Mouse (Mus musculus): ENCODE data around the gene Ptprq. TPM values are rescaled to one million over a fixed set of nuclear protein-coding genes. Genes with fewer than 3 reads are reported as not detected.

Gene Ptprq
- polyA plus RNA-seq, 2 experiments = 0.02 to 0.03 TPM

DNA sequence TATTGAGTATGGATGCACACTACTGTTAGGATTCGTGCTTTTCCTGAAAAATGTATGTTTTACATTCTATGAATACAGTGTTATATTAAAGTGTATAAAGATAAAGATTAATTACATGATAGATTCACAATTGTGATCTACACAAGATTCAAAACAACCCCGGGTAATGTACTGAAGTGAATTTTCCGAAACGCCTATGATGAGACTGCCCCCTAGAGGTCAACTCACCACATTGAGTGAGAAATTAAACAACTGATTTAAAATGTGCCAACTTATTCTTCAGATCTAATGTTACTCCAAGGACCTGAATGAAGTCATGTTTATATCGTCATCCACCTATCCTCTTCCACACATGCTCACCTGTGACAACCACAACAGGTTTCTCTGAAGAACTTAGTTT lies 27.7 kb upstream of the Ptprq start:
- no peaks in the 10 kb centered on the region for H3K4me1 ChIP-seq (replicated peaks; ENCODE audit: control insufficient read depth in 2 of 2, insufficient read depth in 2 of 2, low read length in 1 of 2)
- no peaks in the 10 kb centered on the region for H3K36me3 ChIP-seq (replicated peaks; ENCODE audit: control insufficient read depth, insufficient read depth, low read depth)
- TF ChIP-seq CTCF (IDR thresholded peaks at IDR 0.05; ENCODE audit: low read depth) (peak; percentile 36; the same call in 1 of the 2 replicates), EP300 (IDR thresholded peaks at IDR 0.05; ENCODE audit: low read depth) (no peak)
- no peaks in the 10 kb centered on the region for H3K9me3 ChIP-seq (ENCODE audit: control insufficient read depth, low read length)
- no peak overlapping the region for H3K27ac ChIP-seq
- no peak overlapping the region for H3K4me3 ChIP-seq (ENCODE audit: insufficient read depth in 1 of 2, low read depth in 2 of 2, low read length in 2 of 2)
- H3K9ac ChIP-seq (replicated peaks) = no peak overlapping the region
- ATAC-seq (ENCODE audit: insufficient read depth) (no peak), DNase-seq (ENCODE audit: low read depth in 3 of 3, low spot score in 3 of 3) (no peak)
- no peak overlapping the region for H3K4me2 ChIP-seq (ENCODE audit: low read depth)
- H3K27me3 ChIP-seq (ENCODE audit: control insufficient read depth, insufficient read depth, low read length) = no peaks in the 10 kb centered on the region
- WGBS (ENCODE audit: insufficient replicate concordance) = 11% methylated on average over 5 of the region's 5 CpGs

DNA sequence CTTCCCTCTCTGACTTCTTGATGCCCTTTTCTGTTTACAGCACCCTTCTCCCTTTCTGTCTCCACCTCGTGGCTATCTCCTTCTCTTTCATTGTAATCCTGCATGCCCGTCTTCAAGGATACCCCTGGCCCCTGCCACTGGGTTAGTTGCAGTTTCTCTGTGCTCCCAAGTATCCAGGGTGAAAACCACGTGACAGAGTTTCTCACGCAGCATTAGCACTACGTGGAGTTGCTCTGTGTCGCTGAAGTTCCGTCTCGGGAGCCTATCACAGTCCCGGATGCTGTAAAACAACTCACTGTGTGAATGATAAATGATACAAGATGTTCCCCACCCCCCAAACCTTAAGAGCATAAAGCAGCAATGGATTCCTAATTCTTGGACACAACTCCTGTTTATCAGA lies 26.9 kb upstream of the Ptprq start:
- ATAC-seq (ENCODE audit: insufficient read depth) (no peak), DNase-seq (ENCODE audit: low read depth in 3 of 3, low spot score in 3 of 3) (no peak)
- Histone ChIP-seq H3K4me3 (ENCODE audit: insufficient read depth in 1 of 2, low read depth in 2 of 2, low read length in 2 of 2) (no peak overlapping the region), H3K4me1 (replicated peaks; ENCODE audit: control insufficient read depth in 2 of 2, insufficient read depth in 2 of 2, low read length in 1 of 2) (no peaks in the 10 kb centered on the region), H3K27ac (no peak overlapping the region), H3K9ac (replicated peaks) (no peak overlapping the region), H3K27me3 (ENCODE audit: control insufficient read depth, insufficient read depth, low read length) (no peaks in the 10 kb centered on the region), H3K9me3 (ENCODE audit: control insufficient read depth, low read length) (no peaks in the 10 kb centered on the region), H3K36me3 (replicated peaks; ENCODE audit: control insufficient read depth, insufficient read depth, low read depth) (no peaks in the 10 kb centered on the region), H3K4me2 (ENCODE audit: low read depth) (no peak overlapping the region)
- TF ChIP-seq EP300 (IDR thresholded peaks at IDR 0.05; ENCODE audit: low read depth) (no peak), CTCF (IDR thresholded peaks at IDR 0.05; ENCODE audit: low read depth) (no peak)
- WGBS (ENCODE audit: insufficient replicate concordance) = 25% methylated on average over 9 of the region's 9 CpGs

DNA sequence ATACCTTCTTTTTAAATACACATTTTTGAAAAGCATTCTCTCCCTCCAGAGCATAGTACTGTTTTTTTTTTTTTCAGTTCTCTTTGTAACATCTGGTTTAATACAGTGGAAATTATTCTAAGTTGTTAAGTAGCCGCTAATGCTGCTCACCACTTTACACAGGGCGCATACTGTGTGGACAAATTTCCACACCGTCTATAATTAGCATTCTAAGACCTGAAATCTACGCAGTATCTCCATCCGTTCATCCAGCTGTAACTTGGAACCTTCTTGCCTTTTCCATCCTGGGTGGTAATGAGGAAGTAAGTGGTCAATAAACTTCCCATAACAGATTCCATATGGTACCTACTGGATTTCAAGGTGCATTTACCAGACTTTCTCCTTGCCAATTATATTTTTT lies 20.0 kb upstream of the Ptprq start:
- ATAC-seq (ENCODE audit: insufficient read depth) (no peak), DNase-seq (ENCODE audit: low read depth in 3 of 3, low spot score in 3 of 3) (no peak)
- WGBS (ENCODE audit: insufficient replicate concordance) = 66% methylated on average over 5 of the region's 5 CpGs
- H3K27ac ChIP-seq = no peak overlapping the region
- H3K9me3 ChIP-seq (ENCODE audit: control insufficient read depth, low read length) = no peaks in the 10 kb centered on the region
- H3K4me3 ChIP-seq (ENCODE audit: insufficient read depth in 1 of 2, low read depth in 2 of 2, low read length in 2 of 2) = no peak overlapping the region
- no peaks in the 10 kb centered on the region for H3K4me1 ChIP-seq (replicated peaks; ENCODE audit: control insufficient read depth in 2 of 2, insufficient read depth in 2 of 2, low read length in 1 of 2)
- no peak overlapping the region for H3K9ac ChIP-seq (replicated peaks)
- H3K27me3 ChIP-seq (ENCODE audit: control insufficient read depth, insufficient read depth, low read length) = no peaks in the 10 kb centered on the region
- no peak overlapping the region for H3K4me2 ChIP-seq (ENCODE audit: low read depth)
- H3K36me3 ChIP-seq (replicated peaks; ENCODE audit: control insufficient read depth, insufficient read depth, low read depth) = no peaks in the 10 kb centered on the region
- TF ChIP-seq CTCF (IDR thresholded peaks at IDR 0.05; ENCODE audit: low read depth) (no peak), EP300 (IDR thresholded peaks at IDR 0.05; ENCODE audit: low read depth) (no peak)

DNA sequence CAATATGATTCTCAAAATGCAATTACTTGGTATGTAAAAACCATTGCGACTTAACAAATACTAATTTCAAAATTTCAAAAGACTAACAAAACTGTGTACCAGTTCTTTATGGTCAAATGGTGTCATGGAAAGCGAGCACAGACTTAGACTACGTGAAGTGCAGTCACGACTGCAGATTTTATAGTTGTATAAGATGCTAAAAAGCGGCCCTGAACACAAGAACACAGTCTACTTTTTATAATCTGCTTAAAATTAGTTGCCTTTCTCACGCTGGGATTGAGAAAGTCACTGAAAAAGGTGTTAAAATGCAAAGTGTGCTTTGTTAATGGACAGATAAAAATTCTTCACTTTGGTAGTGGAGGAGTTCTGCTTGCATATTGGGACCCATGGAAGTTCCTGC lies 17.9 kb upstream of the Ptprq start:
- no peak overlapping the region for H3K9ac ChIP-seq (replicated peaks)
- no peak overlapping the region for H3K27ac ChIP-seq
- WGBS (ENCODE audit: insufficient replicate concordance) = 53% methylated on average over 6 of the region's 6 CpGs
- DNase-seq (ENCODE audit: low read depth in 3 of 3, low spot score in 3 of 3) (no peak), ATAC-seq (ENCODE audit: insufficient read depth) (no peak)
- no peak overlapping the region for H3K4me2 ChIP-seq (ENCODE audit: low read depth)
- no peak overlapping the region for H3K4me3 ChIP-seq (ENCODE audit: insufficient read depth in 1 of 2, low read depth in 2 of 2, low read length in 2 of 2)
- no peaks in the 10 kb centered on the region for H3K27me3 ChIP-seq (ENCODE audit: control insufficient read depth, insufficient read depth, low read length)
- H3K4me1 ChIP-seq (replicated peaks; ENCODE audit: control insufficient read depth in 2 of 2, insufficient read depth in 2 of 2, low read length in 1 of 2) = no peaks in the 10 kb centered on the region
- TF ChIP-seq CTCF (IDR thresholded peaks at IDR 0.05; ENCODE audit: low read depth) (no peak), EP300 (IDR thresholded peaks at IDR 0.05; ENCODE audit: low read depth) (no peak)
- no peaks in the 10 kb centered on the region for H3K36me3 ChIP-seq (replicated peaks; ENCODE audit: control insufficient read depth, insufficient read depth, low read depth)
- no peaks in the 10 kb centered on the region for H3K9me3 ChIP-seq (ENCODE audit: control insufficient read depth, low read length)

DNA sequence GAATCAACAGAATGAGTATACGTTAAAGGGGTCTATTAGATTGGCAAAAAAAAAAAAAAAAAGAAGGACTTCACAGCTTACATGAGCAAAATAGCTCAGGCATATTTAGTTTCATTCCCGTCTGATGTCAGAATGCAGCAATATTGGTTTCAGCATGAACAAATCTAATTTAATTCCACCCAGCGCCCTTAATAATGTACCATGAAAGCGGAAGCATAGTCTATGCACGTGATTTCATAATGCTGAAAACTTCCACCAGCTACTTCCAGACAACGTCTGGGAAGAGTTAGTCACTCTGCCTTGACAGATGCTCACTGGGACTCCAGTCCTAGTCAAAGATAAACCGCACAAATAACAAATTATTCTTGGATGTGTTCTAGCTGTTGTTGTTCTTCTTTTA lies 15.6 kb upstream of the Ptprq start:
- H3K27me3 ChIP-seq (ENCODE audit: control insufficient read depth, insufficient read depth, low read length) = no peaks in the 10 kb centered on the region
- no peaks in the 10 kb centered on the region for H3K9me3 ChIP-seq (ENCODE audit: control insufficient read depth, low read length)
- H3K4me1 ChIP-seq (replicated peaks; ENCODE audit: control insufficient read depth in 2 of 2, insufficient read depth in 2 of 2, low read length in 1 of 2) = no peaks in the 10 kb centered on the region
- no peaks in the 10 kb centered on the region for H3K36me3 ChIP-seq (replicated peaks; ENCODE audit: control insufficient read depth, insufficient read depth, low read depth)
- TF ChIP-seq EP300 (IDR thresholded peaks at IDR 0.05; ENCODE audit: low read depth) (no peak), CTCF (IDR thresholded peaks at IDR 0.05; ENCODE audit: low read depth) (no peak)
- DNase-seq (ENCODE audit: low read depth in 3 of 3, low spot score in 3 of 3) (no peak), ATAC-seq (ENCODE audit: insufficient read depth) (no peak)
- WGBS (ENCODE audit: insufficient replicate concordance) = 65% methylated on average over 7 of the region's 7 CpGs
- no peak overlapping the region for H3K9ac ChIP-seq (replicated peaks)
- no peak overlapping the region for H3K4me3 ChIP-seq (ENCODE audit: insufficient read depth in 1 of 2, low read depth in 2 of 2, low read length in 2 of 2)
- H3K27ac ChIP-seq = no peak overlapping the region
- no peak overlapping the region for H3K4me2 ChIP-seq (ENCODE audit: low read depth)

DNA sequence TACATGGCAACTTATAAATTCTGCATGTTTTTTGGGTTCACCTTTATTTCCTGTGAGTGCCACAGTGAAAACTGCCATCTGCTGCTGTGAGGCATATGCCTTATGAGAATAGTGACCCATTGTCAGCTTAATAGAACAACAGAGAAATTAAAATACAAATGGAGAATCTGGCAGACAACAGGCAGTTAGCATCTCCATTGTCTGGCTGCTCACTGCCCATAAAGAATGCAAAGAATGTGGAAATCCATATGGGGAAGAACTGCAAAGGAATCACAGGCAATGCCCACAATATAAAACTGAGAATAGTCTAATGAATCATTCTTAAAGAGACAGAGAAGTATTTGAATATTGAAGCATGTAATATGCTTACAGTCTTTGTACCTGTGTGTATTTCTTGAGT lies 14.5 kb upstream of the Ptprq start:
- Histone ChIP-seq H3K36me3 (replicated peaks; ENCODE audit: control insufficient read depth, insufficient read depth, low read depth) (no peaks in the 10 kb centered on the region), H3K9ac (replicated peaks) (no peak overlapping the region), H3K4me1 (replicated peaks; ENCODE audit: control insufficient read depth in 2 of 2, insufficient read depth in 2 of 2, low read length in 1 of 2) (no peaks in the 10 kb centered on the region), H3K27me3 (ENCODE audit: control insufficient read depth, insufficient read depth, low read length) (no peaks in the 10 kb centered on the region), H3K9me3 (ENCODE audit: control insufficient read depth, low read length) (no peaks in the 10 kb centered on the region), H3K4me3 (ENCODE audit: insufficient read depth in 1 of 2, low read depth in 2 of 2, low read length in 2 of 2) (no peak overlapping the region), H3K4me2 (ENCODE audit: low read depth) (no peak overlapping the region), H3K27ac (no peak overlapping the region)
- no peak for DNase-seq (ENCODE audit: low read depth in 3 of 3, low spot score in 3 of 3)
- no peak for ATAC-seq (ENCODE audit: insufficient read depth)
- TF ChIP-seq EP300 (IDR thresholded peaks at IDR 0.05; ENCODE audit: low read depth) (no peak), CTCF (IDR thresholded peaks at IDR 0.05; ENCODE audit: low read depth) (no peak)
